Mouse (Mus musculus): ENCODE measurements around the gene Slc39a11.

Slc39a11 gene

DNA sequence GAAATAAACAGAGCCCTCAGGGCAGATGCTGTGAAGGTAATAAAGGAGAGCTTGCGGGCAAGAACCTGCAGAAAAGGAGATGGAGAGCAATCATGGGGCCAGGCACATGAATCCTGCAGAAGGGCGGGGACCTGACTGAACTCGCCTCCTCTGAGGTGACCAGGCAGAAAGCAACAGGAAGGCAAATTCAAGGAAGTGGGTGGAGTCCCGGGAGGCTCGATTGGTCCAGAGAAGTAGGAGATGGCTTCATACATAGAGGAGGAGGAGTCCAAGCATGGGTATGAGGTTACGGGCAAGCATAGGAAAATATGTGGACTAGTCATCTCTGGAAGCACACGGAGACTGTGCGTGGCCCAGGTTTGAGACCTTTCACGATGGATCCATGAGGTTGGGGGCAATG is 212.5 kb downstream of the Slc39a11 start:
- in situ Hi-C loops (cut with MboI; ENCODE audit: unreplicated experiment in 2 of 2): no loop called here

DNA sequence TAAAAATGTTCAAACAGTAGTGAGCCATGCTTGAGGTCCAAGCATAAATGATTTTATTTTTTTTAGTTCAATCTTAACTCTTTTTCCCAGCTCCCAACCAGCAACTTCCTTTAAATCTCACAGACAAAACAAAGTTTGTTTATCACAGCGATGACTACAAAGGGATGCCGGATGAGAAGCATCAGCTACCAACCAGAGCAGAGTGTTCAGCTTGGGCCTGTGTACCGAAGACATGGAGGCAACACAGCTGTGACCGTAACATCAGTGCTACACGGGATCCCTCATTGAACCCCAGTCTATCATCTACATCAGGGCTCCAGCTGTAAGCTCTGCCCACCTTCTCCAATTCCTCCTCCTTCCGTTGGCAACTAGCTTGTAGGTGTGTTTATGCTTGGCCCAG is 213.6 kb downstream of the Slc39a11 start:
- in situ Hi-C loops (cut with MboI; ENCODE audit: unreplicated experiment in 2 of 2): no loop called here

DNA sequence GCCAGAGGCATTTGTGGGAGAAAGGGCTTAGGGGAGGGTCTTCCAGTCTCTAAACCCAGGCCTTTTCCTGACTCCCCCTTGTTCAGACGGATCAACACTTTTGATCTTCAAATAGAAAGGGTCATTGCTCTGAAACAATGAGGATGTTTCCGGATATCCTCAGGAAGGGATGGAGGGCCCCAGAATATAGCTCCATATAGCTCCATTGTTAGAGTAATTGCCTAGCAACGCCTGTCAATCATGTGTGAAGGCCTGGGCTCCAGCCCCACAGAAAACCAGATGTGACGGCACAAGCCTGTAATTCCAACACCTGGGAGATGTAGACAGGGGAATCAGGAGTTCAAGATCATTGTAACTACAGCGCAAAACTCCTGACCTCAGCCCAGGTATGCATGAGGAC is 214.2 kb downstream of the Slc39a11 start:
- in situ Hi-C loops (cut with MboI; ENCODE audit: unreplicated experiment in 2 of 2): no loop called here

GRCm38 (mm10) chr11:113431161-113431560 is 218.7 kb downstream of the Slc39a11 start:
- in situ Hi-C loops (cut with MboI; ENCODE audit: unreplicated experiment in 2 of 2): no loop called here

DNA sequence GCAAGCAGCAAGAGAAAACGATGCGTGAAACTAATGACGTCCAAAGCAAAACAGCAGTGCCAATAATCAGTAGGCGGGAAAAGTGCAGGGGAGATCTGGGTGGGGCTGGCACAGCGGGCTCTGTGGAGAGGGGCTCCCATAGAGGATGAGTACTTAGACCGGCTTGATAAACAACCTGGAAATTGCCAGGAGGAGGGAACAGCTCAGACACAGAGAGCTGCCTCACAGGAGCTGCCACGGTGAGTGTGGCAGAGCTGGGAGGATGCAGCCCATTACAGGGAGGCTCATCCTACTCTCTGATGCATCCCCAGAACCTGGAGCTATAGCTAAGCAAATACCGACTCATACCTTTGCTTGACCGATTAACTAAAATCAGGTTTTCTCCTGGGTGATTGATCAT is 224.0 kb downstream of the Slc39a11 start:
- in situ Hi-C loops (cut with MboI; ENCODE audit: unreplicated experiment in 2 of 2): no loop called here

DNA sequence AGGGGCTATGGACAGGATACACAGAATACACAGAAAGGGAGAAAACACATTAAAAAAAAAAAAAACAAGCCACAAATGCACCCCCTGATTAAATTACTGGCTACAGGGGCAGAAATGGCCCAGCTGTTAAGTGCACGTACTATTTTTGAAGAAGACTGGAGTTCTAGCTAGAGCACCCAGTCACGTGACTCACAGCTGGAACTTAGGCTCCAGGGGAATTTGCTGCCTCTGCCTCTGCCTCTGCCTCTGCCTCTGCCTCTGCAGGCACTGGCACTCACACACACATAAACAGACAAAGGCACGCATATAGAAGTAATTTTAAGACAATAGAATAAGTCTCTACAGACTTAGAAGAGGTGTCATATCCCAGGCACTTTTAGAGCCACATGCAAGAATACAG is 224.4 kb downstream of the Slc39a11 start:
- in situ Hi-C loops (cut with MboI; ENCODE audit: unreplicated experiment in 2 of 2): no loop called here

GRCm38 (mm10) chr11:113424765-113425164 is 225.1 kb downstream of the Slc39a11 start:
- in situ Hi-C loops (cut with MboI; ENCODE audit: unreplicated experiment in 2 of 2): no loop called here

DNA sequence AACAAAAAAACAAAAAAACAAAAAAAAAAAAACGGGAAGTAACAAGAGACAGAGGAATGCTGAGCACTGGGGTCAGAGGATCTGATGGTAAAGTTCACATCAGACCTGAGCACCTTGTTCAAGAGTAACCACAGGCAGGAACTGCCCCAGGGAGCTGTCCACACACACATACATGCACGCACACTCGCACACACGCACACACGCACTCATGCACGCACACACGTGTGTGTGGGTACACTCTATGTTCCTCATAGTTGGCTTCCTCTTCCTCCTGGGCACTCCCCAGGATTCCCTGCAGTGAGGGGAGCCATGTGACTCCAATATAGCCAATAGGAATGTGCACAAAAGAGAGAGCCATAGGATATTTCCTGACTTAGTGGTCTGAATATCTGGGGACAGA is 227.3 kb downstream of the Slc39a11 start:
- in situ Hi-C loops (cut with MboI; ENCODE audit: unreplicated experiment in 2 of 2): no loop called here

GRCm38 (mm10) chr11:113418921-113419655 is 230.8 kb downstream of the Slc39a11 start:
- in situ Hi-C loops (cut with MboI; ENCODE audit: unreplicated experiment in 2 of 2): no loop called here

GRCm38 (mm10) chr11:113417948-113418347 is 231.9 kb downstream of the Slc39a11 start:
- in situ Hi-C loops (cut with MboI; ENCODE audit: unreplicated experiment in 2 of 2): no loop called here

GRCm38 (mm10) chr11:113412545-113412944 is 237.3 kb downstream of the Slc39a11 start:
- in situ Hi-C loops (cut with MboI; ENCODE audit: unreplicated experiment in 2 of 2): no loop called here

GRCm38 (mm10) chr11:113411798-113412197 is 238.1 kb downstream of the Slc39a11 start:
- in situ Hi-C loops (cut with MboI; ENCODE audit: unreplicated experiment in 2 of 2): no loop called here

GRCm38 (mm10) chr11:113409121-113409520 is 240.8 kb downstream of the Slc39a11 start:
- in situ Hi-C loops (cut with MboI; ENCODE audit: unreplicated experiment in 2 of 2): no loop called here

- in situ Hi-C loops (cut with MboI; ENCODE audit: unreplicated experiment in 2 of 2): no loop called here
Measured at GRCm38 (mm10) chr11:113407474-113407873, 242.4 kb downstream of the Slc39a11 start.

DNA sequence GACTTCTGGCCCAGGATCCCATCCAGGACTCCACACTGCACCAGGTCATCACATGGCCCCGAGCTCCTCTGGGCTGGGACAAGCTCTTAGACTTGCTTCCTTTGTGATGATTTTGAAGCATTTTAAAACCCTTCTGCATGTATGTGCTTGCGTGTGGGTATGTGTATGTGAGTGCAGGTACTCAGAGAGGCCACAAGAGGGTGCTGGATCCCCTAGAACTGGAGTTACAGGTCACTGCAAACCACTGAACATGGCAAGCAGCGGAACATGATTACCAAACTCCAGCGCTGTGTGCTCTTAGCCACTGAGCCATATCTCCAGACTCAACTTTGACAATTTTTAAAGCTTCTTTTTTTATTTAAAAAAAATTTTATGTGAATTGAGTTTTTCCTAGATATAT is 249.0 kb downstream of the Slc39a11 start:
- in situ Hi-C loops (cut with MboI; ENCODE audit: unreplicated experiment in 2 of 2): no loop called here

- in situ Hi-C loops (cut with MboI; ENCODE audit: unreplicated experiment in 2 of 2): no loop called here
Measured at GRCm38 (mm10) chr11:113399601-113400000, 250.3 kb downstream of the Slc39a11 start.

- in situ Hi-C loops (cut with MboI; ENCODE audit: unreplicated experiment in 2 of 2): no loop called here
Measured at GRCm38 (mm10) chr11:113397394-113397793, 252.5 kb downstream of the Slc39a11 start.

GRCm38 (mm10) chr11:113393366-113394150 is 256.3 kb downstream of the Slc39a11 start:
- in situ Hi-C loops (cut with MboI; ENCODE audit: unreplicated experiment in 2 of 2): no loop called here

DNA sequence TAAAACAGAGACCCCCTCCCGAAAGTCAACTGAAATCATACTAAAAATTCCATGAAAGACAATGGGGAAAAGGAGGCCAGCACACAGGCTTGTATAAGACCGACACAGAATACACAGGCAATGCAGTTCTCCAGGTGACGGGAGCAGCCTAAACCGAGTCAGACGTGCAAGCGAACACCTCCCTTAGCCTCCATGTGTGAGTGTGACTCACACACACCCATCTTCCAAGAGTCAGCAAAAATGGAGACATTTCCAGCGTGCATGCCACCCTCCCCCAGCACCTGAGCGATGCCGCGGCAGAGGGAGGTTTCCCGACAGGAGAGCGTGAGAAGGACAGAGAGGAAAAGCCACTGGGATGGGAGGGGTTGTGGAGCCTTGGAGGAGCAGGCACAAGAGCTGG is 258.2 kb downstream of the Slc39a11 start:
- in situ Hi-C loops (cut with MboI; ENCODE audit: unreplicated experiment in 2 of 2): no loop called here

GRCm38 (mm10) chr11:113389637-113390036 is 260.2 kb downstream of the Slc39a11 start:
- in situ Hi-C loops (cut with MboI; ENCODE audit: unreplicated experiment in 2 of 2): no loop called here

DNA sequence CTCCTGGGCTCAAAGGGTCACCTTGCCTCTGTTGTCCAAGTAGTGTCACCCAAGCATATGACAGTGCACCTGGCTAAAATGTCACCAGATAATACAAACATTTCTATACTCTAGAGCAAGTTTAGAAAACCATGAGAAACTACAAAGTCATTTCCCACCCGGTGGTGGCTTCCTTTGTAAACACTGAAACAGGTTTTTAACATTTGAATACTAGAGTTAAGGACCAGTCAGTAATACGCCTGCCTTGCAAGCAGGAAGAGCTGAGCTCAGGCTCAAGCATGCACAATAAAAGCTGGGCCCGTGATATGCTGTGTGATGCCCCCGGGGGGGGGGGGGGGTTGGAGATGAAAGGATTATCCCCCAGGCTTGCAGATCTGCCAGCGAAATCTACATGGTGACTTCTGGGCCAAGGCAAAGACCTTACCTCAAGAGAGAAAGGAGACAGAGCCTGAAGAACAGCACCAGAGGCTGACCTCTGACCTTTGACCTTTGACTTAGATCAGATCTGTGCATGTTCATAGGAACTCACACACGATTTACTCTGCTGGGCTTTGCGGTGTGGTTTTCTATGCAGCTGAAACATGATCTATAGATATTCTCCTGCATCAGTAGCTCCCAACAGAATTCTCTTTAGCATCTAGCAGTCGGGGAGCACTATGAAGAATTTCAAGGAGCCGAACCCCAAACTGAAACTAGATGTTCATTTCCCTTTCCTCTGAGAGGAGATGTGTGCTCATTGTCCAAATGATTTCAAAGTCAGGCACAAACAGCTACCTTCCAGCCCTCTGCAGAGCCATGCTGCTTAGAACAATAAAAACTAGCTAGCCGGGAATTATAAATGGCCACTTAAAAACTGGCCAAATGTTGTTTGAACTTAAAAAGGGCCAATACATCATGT is 267.0 kb downstream of the Slc39a11 start:
- in situ Hi-C loops (cut with MboI; ENCODE audit: unreplicated experiment in 2 of 2): no loop called here

Measured in v-Abl transformed pro-B cells (cell line).